Mouse (Mus musculus) lung, embryonic 14.5 days (tissue): ENCODE results near the gene Zfp69. TPM values are rescaled to one million over a fixed set of nuclear protein-coding genes. Genes with fewer than 3 reads are reported as not detected.

Experiments
- ATAC-seq: fragments of 200-750 bp; cut with Nextera tagmentation; 2 replicates; pipeline ENCODE4 v1.8.0; 2017; ENCODE audit warnings: mild to moderate bottlenecking, moderate TSS enrichment, moderate library complexity; ENCODE audit not compliant: insufficient read depth
- DNase-seq: peaks from one replicate; pipeline ENCODE4 v3.0.0-alpha.2; 2015
- H3K27ac ChIP-seq: fragments of 300-500 bp; sonication (generic); 2 replicates; pipeline ENCODE4 v1.5.1; 2014; ENCODE audit warnings: low read depth, mild to moderate bottlenecking, moderate library complexity
- H3K27me3 ChIP-seq: fragments of 300-500 bp; sonication (generic); 2 replicates; pipeline ENCODE4 v1.6.1; 2014; ENCODE audit warnings: low read length, control low read depth; ENCODE audit not compliant: insufficient read depth
- H3K36me3 ChIP-seq: fragments of 300-500 bp; sonication (generic); 2 replicates; pipeline ENCODE4 v1.6.1; 2014; ENCODE audit warnings: control low read depth; ENCODE audit not compliant: insufficient read depth
- H3K4me1 ChIP-seq: fragments of 300-500 bp; sonication (generic); 2 replicates; pipeline ENCODE4 v1.6.1; 2014; ENCODE audit warnings: antibody characterized with exemption, control low read depth; ENCODE audit not compliant: insufficient read depth
- H3K4me2 ChIP-seq: fragments of 300-500 bp; sonication (generic); 2 replicates; pipeline ENCODE4 v1.6.1; 2014; ENCODE audit warnings: mild to moderate bottlenecking
- H3K4me3 ChIP-seq: fragments of 300-500 bp; sonication (generic); 2 replicates; pipeline ENCODE4 v1.5.1; 2014; ENCODE audit warnings: low read depth, low read length
- H3K9ac ChIP-seq: fragments of 300-500 bp; sonication (generic); 2 replicates; pipeline ENCODE4 v1.6.1; 2014
- H3K9me3 ChIP-seq: fragments of 300-500 bp; sonication (generic); 2 replicates; pipeline ENCODE4 v1.6.1; 2016; ENCODE audit warnings: low read depth, low read length, control low read depth
- CTCF ChIP-seq: IDR thresholded peaks from 2 replicates; pipeline ENCODE4 v1.5.1; 2016; ENCODE audit warnings: antibody characterized with exemption, low read depth
- WGBS: fragments of 180-500 bp; shearing (Covaris S2); extraction: QIAGEN DNeasy Blood & Tissue Kit; methylation state at CpG from one replicate; pipeline ENCODE4 v1.1.7; 2014; 5-methylcytosine and 5-hydroxymethylcytosine counted together
- polyA plus RNA-seq: library from polyadenylated mRNA; unstranded; fragments of >200 nt; fragmentation: Nextera tagmentation; extraction: Ambion mirVana; gene quantifications from 2 replicates; pipeline ENCODE4 v1.2.1, GENCODE M21; 2014

Zfp69 gene
- polyA plus RNA-seq, 1 experiment from 2014 or later = 9.4 TPM

- Histone ChIP-seq H3K27ac (no peak overlapping the region), H3K4me2 (no peak overlapping the region), H3K9me3 (no peaks in the 10 kb centered on the region), H3K4me3 (no peak overlapping the region), H3K36me3 (no peaks in the 10 kb centered on the region; the same call in 1 of the 2 replicates), H3K27me3 (no peaks in the 10 kb centered on the region), H3K4me1 (no peaks in the 10 kb centered on the region; the same call in 1 of the 2 replicates), H3K9ac (no peak overlapping the region)
- no peak for TF ChIP-seq CTCF
- no peak for ATAC-seq
- DNase-seq = no peak
- 81% methylated on average over 3 of the region's 3 CpGs for WGBS
These were observed 22.8 kb downstream of the Zfp69 start for GRCm38 (mm10) chr4:120928686-120929085.

GRCm38 (mm10) chr4:120925386-120925785 is 26.1 kb downstream of the Zfp69 start:
- Histone ChIP-seq H3K27me3 (no peaks in the 10 kb centered on the region), H3K4me3 (peak overlapping the region; percentile 73), H3K36me3 (peaks cover 24% of the 10 kb centered on the region), H3K27ac (peak overlapping the region; percentile 85; the same call in 1 of the 2 replicates), H3K9me3 (no peaks in the 10 kb centered on the region), H3K4me1 (no peaks in the 10 kb centered on the region; the same call in 1 of the 2 replicates), H3K9ac (peak overlapping the region; percentile 74), H3K4me2 (peak overlapping the region; percentile 71)
- WGBS = 23% methylated on average over 3 of the region's 3 CpGs
- 0 out of 2 replicates have a peak, but pooled peaks have one; percentile 10 for TF ChIP-seq CTCF
- ATAC-seq = peak; percentile 54
- DNase-seq = peak; percentile 46

DNA sequence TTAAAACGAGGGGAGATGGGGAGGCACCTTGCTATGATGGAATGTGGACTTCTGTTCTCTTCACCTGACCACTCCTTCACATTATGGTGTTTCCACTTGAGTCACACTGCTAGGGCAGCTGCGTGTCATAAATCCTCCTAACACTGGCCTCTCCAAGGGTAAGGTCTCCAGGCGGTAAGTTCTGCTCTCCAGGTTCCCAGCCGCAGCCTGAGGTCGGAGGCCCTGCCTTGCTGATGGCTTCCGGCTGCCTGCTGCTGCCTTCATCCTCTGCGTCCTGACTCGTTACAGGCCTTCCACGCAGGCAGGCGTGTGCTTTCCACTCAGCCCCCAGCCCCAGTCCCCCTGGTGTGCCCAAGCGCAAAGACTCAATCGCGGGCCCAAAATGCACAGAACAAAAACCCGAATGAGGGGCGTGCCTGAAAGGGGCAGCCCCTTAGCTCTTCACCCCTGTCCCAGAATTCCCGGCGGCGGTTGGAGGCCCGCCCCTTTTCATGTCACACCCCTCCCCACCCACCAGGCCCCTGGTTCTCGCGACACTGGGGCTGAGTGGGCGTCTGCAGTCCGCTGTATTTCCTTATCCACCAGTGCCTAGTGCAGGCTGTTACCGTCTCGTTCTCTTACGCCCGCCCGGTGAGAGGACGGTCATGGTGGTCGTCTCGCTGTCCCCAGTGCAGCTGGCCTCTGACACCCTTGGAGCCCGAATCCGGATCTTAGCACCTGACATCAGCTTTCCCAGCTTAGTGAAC is 26.8 kb downstream of the Zfp69 start, which contains the start of gene Exo5:
Gene Exo5 (minus strand): TSS at position 464 of the 746 bp plus-strand sequence.
- under 1% methylated on average over 33 of the region's 33 CpGs for WGBS

DNA sequence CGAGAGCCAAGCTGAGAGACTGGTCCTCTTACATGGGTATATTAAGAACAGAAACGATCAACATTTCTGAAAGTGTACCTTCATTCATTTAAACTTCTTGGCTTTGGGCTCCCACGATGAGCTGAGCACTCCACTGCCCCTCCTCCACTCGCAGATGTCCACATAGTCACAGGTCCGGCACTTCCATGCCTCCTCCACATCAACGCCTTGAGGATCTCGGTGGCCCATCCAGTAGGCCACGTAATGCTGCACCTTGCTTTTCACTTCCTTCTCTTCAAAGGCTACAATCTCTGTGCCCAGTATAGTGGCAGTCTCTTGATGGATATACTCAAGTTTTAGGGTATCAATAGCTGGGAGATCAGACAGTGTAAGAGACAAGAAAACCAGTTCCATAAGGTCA is 30.0 kb downstream of the Zfp69 start:
- no peak overlapping the region for H3K27ac ChIP-seq
- no peak overlapping the region for H3K9ac ChIP-seq
- H3K36me3 ChIP-seq = peaks cover 31% of the 10 kb centered on the region
- H3K4me1 ChIP-seq = no peaks in the 10 kb centered on the region; the same call in 1 of the 2 replicates
- WGBS = 93% methylated on average over 8 of the region's 8 CpGs
- no peak for TF ChIP-seq CTCF
- ATAC-seq (no peak), DNase-seq (no peak)
- no peaks in the 10 kb centered on the region for H3K9me3 ChIP-seq
- H3K4me2 ChIP-seq = no peak overlapping the region
- no peaks in the 10 kb centered on the region for H3K27me3 ChIP-seq
- no peak overlapping the region for H3K4me3 ChIP-seq

More for the DNA sequence above, 26.8 kb downstream of the Zfp69 start, which contains the start of gene Exo5:
- H3K9me3 ChIP-seq = no peaks in the 10 kb centered on the region
- H3K36me3 ChIP-seq = peaks cover 30% of the 10 kb centered on the region
- H3K4me1 ChIP-seq = no peaks in the 10 kb centered on the region; the same call in 1 of the 2 replicates
- no peaks in the 10 kb centered on the region for H3K27me3 ChIP-seq
- H3K27ac ChIP-seq = peak within 1 kb of the TSS; percentile 85
- DNase-seq = peak; percentile 95
- peak within 1 kb of the TSS; percentile 73 for H3K4me3 ChIP-seq
- H3K4me2 ChIP-seq = peak within 1 kb of the TSS; percentile 71
- ATAC-seq = peak; percentile 100
- H3K9ac ChIP-seq = peak within 1 kb of the TSS; percentile 74
- TF ChIP-seq CTCF = no peak

DNA sequence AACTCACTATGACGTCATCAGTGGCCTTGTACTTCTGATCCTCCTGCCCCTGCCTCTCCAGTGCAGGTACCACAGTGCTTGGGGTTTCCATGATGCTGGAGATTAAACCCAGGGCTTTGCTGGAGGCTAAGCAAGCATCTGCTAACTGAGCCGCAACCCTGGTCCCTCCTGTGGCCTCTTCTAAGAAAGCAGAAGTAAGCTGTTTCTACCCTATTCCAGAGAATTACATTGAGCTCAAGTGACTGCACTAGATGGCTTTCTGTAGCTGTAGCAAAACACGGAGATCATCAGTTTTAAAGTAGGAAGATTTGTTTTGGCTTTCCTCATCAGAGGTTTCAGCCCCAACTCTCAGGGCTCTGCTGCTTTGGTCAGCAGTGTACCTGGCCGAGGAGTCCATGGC is 37.0 kb downstream of the Zfp69 start:
- no peak for DNase-seq
- H3K4me2 ChIP-seq = no peak overlapping the region
- WGBS = 72% methylated on average over 4 of the region's 4 CpGs
- no peaks in the 10 kb centered on the region for H3K4me1 ChIP-seq
- no peak overlapping the region for H3K27ac ChIP-seq
- no peak for ATAC-seq
- H3K9me3 ChIP-seq = no peaks in the 10 kb centered on the region
- H3K27me3 ChIP-seq = no peaks in the 10 kb centered on the region
- no peak overlapping the region for H3K4me3 ChIP-seq
- H3K36me3 ChIP-seq = no peaks in the 10 kb centered on the region
- no peak overlapping the region for H3K9ac ChIP-seq
- no peak for TF ChIP-seq CTCF

- ATAC-seq (no peak), DNase-seq (no peak)
- H3K4me3 ChIP-seq = no peak overlapping the region
- no peak overlapping the region for H3K4me2 ChIP-seq
- no peak overlapping the region for H3K9ac ChIP-seq
- H3K27ac ChIP-seq = no peak overlapping the region
- no peaks in the 10 kb centered on the region for H3K36me3 ChIP-seq
- TF ChIP-seq CTCF = no peak
- no peaks in the 10 kb centered on the region for H3K4me1 ChIP-seq
- 71% methylated on average over 1 of the region's 1 CpGs for WGBS
- no peaks in the 10 kb centered on the region for H3K9me3 ChIP-seq
- no peaks in the 10 kb centered on the region for H3K27me3 ChIP-seq
These were observed 37.6 kb downstream of the Zfp69 start for GRCm38 (mm10) chr4:120913861-120914260.

GRCm38 (mm10) chr4:120913443-120913842 is 38.1 kb downstream of the Zfp69 start:
- H3K27me3 ChIP-seq = no peaks in the 10 kb centered on the region
- no peak for TF ChIP-seq CTCF
- no peak overlapping the region for H3K4me2 ChIP-seq
- H3K9ac ChIP-seq = no peak overlapping the region
- H3K27ac ChIP-seq = no peak overlapping the region
- 63% methylated on average over 8 of the region's 8 CpGs for WGBS
- DNase-seq = no peak
- H3K4me1 ChIP-seq = no peaks in the 10 kb centered on the region
- no peaks in the 10 kb centered on the region for H3K9me3 ChIP-seq
- H3K4me3 ChIP-seq = no peak overlapping the region
- no peak for ATAC-seq
- no peaks in the 10 kb centered on the region for H3K36me3 ChIP-seq
